Mouse (Mus musculus) lung, postnatal 4 days (tissue): Measurements from ENCODE around the gene Fanci.

Source experiments
- DNase-seq, 2 experiments: peaks; one replicate each; pipeline ENCODE4 v3.0.0; 2021

Gene Fanci

DNA sequence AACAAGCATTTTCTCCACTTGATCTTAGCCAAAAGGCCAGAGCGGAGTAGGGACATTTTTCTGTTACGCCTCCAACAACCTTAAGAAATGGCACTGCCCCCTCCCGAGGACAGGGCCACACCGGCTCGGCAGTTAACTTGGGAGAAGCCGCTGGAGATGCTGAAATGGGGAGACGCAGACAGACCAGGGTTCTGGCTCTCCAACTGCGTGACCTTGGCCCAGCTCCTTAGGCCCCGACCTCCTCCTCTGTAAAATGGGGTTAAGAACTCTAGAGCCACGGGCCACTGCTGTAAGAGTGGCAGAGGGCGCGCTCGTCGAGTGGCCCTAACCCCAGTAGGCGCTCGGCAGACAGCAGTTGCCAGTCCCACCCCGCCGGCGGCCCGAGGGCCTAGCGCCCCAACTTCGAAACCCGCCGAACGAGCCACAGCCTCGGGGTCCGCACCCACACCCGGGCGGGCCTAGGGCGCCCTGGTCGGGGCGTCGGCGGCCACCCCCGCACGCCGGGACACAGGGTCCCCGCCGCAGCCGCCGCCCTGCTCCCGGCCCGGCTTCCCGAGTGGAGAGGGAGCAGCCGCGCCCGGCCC lies 73.8 kb downstream of the Fanci start:
- no peak for DNase-seq

DNA sequence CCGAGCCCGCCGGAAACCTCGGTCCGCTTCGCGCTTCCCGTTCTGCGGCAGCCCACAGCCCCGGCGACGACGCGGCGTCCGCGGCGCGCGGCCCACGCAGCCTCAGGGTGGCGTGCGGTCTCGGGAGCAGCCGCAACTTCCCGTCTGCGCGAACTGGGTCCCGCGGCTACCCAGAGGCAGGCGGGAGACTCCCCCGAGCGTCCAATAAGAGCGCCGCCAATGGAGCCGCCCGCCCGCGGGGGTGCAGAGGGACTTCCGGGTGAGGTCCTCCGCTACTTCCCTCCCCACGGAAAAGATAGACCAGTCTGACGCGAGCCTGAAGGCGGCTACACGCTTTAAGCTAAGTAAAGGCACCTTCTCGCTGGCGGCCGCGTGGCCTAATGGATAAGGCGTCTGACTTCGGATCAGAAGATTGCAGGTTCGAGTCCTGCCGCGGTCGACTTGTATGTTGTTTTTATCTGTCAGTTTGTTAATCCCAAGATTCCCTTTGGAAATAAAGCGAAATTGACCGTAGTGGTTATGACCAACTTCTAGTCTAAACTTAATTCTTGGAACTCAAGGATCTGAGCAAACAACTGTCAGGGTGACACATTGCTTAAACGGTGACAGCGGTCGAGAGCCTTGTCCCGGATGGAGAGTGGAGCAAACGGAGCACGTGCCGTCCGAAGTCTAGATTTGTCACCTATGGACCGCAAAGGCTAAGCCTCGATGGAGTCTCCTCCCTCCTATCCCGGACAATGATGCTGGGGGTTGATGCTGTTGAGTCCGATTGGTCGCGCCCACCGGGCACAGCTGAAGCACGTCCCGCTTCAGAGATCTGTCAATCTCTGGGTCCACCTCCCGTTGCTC lies 74.5 kb downstream of the Fanci start, which contains the start of gene Polg:
Polg (minus strand) TSS at position 310 of the 849 bp plus-strand sequence.
- DNase-seq, result peak; percentile 99

DNA sequence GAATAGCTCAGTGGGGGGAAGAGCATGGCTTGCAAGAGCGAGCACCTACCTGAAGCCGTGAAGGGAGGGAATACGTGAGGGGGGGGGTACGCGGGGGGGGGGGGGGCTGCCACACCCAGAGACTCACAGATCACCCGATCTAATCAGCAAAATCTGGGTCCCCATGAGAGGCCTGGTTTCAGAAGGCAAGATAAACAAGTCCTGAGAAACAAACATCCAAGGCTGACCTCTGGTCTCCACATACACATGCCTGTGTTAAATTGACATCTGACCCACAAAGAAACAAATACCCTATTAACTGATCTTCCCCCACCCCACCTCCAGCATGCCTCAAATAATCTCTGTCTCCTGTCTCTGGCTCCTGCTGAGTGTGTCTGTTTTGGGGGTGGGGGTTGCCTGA lies 76.2 kb downstream of the Fanci start:
- no peak for DNase-seq

DNA sequence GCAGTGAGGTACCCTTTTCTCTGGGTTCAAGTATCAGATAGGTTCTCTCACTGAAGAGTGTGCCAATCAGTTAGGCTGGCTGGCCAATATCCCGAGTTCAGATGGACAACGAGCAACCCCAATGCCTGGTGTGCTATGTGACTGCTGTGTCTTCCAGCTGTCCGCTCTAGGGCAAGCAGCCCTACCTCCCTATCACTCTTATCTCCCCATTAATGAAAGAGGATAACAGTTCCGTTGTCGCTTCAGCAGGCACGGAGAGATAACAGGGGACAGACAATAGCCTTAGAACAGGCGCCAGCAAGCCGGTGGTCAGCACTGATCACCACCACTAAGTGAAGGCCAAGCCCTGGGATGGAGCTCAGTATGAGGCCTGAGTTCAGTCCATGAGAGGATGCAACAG lies 77.3 kb downstream of the Fanci start:
- peak in 1 of 2 experiments; percentile 51 for DNase-seq

DNA sequence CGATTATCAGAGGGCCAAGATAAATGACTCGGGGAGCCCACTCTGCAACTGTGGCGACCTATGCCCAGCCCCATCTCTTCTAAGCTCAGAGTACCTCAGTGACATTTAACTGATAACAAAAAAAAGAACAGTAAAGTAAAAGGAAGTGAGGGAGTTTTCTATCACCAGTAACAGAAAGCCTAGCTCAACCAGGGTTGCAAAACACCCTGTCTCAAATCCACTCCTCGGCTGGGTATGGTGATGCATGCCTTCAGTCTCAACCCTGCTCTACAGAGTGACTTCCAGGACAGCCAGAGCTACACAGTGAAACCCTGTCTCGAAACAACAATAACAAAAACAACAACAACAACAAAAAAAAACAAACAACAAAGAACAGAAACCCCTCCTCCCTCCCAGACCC lies 78.0 kb downstream of the Fanci start:
- DNase-seq, result no peak

DNA sequence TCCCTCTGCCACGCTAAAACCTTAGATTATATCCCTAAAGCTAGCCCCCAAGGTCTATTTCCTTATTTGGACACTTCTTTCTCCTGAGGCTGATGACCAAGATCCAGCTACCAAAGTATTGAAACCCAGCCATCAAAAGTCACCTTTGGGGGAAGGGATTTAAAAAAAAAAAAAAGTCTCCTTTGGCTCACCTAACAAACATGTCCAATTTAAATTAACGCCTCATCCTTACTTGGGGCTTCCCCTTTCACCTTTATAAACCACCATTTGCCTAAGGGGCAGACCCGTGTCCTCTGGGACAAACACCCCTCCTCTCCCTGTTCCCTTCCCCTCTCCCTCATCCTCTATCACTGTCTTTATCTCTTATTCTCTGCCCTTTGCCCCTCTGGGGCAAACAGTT lies 79.0 kb downstream of the Fanci start:
- DNase-seq, result no peak

DNA sequence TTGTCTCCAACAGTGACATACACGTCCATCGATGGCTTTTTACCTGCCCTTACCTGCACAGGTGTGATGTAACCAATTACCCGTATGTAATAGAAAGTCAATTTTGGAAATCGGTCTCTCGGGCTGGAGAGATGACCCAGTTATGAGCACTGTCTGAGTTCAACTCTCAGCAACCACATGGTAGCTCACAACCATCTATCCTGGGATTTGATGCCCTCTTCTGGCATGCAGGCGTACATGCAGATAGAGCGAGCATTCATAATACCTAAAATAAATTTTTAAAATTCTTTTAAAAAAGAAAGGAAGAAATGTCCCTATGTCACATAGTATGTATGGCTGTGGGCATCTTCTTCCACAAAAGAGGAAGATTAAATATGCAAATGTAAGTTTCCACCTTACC lies 79.7 kb downstream of the Fanci start:
- no peak for DNase-seq

DNA sequence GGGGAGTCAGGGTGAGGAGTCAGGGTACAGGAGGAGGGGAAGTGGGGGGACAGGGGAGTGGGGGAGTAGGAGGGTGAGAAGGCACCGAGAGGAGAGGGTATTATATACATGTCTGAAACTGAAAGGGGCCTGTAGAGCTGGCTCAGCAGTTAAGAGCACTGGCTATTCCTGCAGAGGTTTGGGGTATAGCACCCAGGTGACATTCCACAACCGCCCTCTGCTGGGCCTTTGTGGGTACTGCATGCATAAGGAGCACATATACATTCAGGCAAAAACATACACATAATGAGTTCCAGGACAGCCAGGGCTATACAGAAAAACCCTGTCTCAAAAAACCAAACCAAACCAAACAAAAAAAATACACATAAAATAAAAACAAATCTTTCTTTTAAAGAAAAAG lies 81.1 kb downstream of the Fanci start:
- DNase-seq, result no peak

DNA sequence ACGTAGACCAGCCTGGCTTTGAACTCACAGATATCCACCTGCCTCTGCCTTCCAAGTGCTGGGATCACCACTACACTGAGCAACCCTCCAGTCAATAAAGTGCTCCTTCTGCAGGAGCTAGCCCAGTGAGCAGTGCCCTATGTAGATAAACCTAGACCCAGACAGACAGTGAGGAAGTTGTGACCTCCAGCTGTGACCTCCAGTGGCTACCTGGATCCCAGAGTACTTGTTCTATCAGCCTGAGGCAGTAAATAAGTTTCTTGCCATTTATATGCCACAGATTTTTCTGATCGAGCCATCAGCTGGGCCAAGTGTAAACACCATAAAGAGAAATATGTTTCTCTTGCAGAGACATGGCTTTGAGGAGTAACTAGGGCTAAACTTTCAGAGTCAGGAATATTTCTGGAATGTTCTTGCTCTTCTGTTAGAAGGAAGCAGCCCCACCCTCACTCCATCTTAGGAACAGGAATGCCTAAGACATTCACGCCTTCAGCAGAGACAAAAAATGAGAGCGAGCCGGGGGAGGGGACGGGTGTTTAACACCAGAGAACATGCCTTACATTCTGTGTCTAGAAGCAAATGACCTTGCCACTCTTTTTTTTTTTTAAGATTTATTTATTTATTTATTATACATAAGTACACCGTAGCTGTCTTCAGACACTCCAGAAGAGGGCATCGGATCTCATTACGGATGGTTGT lies 81.9 kb downstream of the Fanci start:
- DNase-seq, result peak in 1 of 2 experiments; percentile 49

DNA sequence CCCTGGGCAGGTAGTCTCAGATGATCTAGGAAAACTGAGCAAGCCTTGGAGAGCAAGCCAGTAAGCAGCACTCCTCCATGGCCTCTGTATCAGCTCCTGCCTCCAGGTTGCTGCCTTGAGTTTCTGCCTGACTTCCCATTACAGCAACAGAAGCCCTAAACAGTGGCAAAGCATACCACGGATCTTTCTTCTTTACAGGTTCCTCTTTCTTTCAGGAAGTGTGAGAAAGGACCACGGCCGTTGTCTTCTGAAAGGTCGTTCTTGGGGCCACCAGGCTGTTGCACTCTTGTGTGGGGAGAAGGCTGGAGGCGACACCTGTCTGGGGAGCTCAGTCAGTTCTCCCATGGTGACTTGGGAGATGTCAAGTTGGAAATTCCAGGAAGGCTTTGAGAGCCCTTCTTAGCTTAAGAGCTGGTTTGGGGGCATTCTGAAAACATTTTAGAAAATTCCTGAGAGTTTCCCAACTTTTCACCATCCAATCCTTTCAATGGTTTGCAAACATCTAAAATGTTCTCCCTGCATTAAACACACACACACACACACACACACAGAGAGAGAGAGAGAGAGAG lies 83.2 kb downstream of the Fanci start:
- no peak for DNase-seq

DNA sequence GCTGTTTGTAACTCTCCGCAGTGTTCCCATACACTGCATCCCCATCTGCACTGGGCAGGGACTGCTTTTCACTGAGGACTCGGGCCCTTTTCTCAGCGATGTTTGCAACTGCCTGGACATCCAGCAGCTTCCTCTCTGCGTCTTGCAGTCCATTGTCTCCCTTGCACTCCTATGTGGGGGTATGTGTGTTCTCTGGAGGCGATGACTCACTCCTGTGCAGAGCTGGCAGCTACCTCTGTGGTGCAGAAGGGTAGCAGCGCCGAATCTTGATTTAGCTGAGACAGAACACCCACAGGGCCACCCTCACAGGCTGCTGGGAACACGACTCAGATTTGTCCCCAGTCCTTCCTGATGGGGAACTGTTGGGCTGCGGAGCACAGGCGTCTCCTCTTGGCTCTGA lies 94.8 kb downstream of the Fanci start:
- no peak for DNase-seq

DNA sequence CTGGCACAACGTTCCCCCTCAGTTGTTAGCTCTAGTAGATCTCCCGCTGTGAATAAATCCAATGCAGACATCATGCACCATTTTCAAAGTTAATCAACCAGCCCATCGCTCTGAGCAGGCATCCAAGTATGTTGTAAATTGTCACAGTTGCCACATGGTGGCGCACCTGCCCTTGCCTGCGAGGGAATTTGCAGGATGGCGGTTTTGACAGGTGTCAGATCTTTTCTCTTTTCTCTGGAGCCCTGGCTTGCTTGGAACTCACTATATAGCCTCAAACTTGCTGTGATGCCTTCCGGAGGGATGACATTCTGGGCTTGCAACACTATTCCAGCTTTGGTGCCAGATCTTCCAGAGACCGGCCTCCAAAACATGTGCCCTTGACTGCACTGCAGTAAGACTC lies 102.2 kb downstream of the Fanci start:
- DNase-seq, result peak; percentile 40 to 49

DNA sequence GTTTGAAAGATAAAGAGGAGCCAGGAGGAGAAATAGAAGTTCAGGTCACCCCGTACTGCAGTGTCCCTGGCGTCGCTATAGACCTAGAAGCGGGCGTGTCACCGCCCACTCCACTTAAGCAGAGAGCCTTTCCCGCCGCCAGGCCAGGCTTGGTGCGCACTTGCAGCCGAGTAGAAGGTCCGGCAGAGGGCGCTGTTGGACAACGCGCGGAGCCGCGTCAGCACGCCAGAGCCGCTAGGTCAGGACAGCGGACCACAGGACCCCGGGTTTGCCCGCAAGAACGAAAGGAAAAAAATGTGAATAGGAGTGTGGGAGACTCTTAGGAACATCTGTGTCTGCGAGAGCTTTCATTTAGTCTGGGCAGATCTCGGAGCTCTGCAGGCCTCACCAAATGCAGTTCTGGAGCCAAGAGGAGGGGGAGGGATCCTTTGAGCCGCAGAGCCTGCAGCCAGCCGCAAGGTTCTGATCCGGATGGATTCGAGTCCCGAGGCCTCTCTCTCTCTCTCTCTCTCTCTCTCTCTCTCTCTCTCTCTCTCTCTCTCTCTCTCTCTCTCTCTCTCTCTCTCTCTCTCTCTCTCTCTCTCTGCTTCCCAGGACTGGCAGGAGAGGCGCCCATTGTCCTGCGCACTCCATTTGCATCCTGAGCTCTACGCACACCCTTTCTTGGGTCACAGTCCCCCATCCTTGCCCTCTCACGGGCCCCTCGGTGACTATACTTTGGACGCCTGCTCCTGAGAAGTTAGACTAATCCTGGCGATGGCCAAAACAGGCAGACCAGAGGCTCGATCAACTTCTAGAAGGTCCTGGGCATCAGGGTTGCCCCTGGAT lies 104.5 kb downstream of the Fanci start:
- peak; percentile 88 to 90 for DNase-seq

DNA sequence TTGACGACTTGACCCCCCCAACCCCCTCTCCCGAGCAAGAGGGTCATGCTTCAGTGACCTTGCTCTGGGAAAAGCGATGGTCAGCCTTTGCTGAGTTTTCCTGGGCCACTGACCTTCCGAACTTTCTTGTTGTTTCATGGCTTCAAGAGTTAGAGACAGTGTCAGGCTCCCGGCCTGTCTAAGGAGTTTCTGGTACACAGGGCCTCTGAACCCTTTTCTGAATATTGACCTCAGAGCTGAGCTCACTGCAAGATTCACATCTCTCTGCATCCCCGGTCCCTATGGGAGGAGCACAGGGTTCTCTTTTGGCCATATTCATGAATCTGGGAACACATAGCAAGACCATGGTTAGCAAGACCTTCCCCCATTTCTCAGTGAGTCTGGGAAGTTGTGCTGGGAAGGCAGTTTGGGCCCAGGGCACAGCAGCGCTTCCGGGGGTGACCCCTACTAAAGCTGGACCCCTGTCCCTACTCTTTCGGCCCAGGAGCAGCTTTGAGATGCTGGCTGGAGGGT lies 105.1 kb downstream of the Fanci start:
- no peak for DNase-seq

DNA sequence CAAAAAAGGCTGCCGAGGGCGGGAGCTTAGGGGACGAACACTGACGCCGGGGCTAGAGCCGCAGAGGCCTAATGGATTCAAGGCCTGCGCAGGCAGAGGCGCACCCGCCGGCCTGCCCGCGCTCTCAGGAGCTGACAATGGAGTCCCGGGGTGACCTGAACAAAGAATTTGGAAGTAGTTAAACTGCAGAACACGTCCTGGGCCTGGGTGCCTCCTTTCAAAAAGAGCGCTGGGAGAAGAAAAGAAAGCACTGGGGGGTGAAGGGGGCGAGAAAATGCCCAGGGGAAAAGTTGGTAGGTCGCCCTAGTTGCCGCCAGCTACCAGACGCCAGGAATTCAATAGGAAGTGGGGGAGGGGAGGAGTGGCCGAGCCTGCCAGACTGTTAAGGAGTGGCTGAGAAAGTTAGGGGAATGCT lies 106.0 kb downstream of the Fanci start:
- DNase-seq, result no peak

DNA sequence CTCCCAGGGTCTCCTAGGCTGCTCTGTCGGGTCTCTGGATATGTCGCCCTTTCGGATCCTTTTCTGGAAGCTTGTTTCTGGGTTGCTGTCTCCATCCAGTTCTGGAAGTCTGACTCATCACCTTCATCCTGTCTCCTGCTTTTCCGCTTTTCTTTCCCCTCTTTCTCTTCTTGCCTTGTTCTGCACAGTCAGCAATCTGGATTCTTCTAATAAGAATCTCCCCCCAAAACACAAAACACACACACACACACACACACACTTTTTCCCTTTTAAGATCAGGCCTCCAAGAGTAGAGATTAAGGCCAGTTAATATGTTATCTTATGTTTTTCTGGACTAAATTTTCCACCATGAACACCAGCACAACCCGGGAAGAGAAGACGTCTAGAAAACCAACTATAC lies 106.6 kb downstream of the Fanci start:
- DNase-seq, result no peak

DNA sequence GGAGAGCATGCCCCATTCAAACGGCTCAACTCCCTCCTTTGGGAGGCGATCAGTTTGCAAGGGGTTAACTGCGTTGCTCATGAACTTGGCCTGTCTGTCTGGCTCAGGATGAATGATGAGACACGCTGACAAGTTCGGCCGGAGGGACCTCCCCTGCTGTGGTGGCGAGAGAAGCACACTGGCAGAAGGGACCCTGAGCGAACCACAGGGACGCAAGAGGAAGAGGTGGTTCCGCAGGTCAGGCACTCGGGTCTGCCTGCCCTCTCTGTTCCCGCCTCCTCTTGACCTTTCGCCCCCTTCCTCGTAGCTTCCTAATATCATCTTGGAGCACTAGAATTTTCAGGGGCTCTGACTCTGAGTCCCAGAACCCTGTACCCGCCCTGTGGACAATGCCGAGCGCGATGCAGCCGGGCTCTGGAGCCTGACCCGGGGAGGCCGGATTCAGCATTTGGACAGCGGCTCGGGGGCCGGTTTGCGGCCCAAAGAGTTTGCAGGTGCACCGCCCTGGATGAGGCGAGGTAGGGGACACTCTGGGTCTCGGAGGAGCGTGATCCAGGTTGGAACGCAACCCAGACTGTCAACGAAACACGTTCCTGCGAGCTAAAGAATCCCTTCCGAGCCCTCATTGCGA lies 107.4 kb downstream of the Fanci start:
- DNase-seq, result peak; percentile 51 to 64
